Mouse (Mus musculus): Measurements from ENCODE around the gene Slc22a16. TPM values are rescaled to one million over a fixed set of nuclear protein-coding genes. Genes with fewer than 3 reads are reported as not detected.
"Not testable (repeated sequence)": the region's sequence is repeated elsewhere in the genome, so short reads cannot be mapped to it uniquely, and the experiment has no call there.

Gene Slc22a16
- total RNA-seq (2021), result not detected

DNA sequence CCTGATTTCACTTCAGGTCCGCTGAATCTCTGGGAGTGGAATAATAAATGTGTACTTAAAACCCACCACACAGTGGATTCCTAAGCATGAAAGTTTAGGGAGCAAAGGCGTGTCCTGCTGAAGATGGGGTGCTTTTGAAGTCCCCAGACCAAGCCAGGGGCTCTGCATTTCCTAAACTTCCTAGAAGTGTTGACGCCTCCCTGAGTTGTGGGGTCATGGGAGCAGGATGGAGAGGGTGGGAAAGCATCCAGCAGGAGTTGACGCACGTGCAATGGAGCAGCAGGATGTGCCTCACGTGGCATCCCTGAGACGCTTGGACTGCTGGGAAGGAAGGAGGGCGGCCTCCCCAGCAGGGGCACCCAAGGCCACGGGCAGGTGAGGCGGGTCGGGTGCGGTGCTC, at the start of gene Slc22a16:
Slc22a16 (plus strand) TSS at position 301 of the 400 bp plus-strand sequence.
- DNase-seq, result no peak

DNA sequence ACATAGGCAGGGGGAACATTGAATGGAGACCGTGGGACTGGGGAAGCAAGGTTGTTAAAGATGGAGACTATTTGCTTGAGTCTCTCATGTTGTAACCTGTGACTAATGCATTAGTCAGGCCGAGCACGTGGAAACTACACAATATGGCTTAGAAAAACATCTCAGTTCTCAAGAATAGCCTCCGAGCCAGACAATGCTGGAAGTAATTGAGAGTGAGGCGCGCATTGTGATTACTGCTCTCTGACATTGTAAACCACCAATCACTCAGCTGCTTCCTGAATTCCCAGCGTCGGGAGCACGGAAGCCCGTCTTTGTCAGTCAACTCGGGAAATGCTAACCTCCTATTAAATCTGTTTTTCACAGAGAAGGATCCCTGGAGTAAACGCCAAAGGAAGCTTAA, 48.6 kb upstream of the Slc22a16 start:
- no peak for DNase-seq

DNA sequence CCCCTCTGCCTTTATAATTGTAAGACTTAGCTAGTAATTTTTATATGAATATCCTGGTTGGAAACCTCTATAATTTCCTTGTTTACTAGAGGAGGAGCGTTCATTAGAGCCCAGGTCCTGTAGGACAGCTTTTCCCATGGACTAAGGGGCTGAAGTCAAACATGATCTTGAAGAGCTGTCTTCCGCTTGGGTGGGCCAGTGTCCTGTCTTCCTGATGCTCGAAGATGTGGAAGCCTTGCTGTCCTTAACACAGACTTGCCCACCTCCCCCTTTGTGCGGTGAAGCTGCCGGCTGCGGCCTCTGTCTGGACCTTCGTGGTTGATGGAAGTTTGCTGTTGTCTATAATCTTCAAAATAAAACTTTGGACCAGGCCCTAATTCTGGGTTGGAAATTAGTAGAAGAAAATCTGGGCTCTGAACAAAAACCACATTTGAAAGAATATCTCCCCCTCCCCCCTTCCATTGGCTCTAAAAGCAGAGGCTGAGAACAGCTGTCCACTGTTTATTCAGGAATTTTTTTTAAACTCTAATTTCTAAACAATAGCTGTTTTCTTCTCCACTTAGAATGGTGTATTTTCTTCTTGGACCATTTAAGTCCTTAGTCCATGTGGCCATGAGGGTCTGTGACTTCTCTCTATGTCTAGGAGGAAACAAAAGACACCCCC, 46.7 kb upstream of the Slc22a16 start:
- DNase-seq, result no peak

DNA sequence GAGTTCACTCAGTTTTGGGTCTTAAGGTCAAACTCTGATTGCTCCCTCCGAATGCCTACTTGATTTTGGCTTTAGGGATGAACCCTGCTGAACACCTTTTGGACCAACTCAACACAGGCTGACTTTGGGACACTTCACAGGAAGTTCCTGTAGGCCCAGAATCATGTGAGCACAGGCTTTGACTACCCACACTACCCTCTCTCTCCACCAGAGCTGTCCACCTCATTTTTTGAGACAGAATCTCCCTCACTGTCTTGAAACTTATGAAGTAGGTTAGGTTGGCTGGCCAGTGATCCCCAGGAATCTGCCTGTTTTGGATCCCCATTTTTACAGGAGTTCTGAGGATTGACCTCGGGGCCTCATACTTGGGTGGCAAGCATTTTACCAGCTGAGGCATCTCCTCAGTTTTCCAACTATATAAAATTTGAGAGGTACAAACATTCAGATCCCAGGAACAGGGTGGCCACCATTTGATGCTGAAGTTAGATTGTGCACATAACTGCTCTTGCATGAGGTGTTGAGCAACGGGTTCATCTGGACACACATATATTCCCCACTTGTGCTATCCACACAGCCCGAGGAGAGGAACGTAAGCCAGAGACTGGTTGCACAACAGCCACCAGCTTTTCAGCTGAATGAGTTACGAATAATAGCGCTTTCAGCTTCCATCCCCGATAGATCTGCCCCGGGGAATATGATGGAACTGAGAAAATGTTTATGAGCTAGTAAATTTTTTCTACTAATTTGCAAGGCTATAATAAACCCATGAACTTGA, 45.9 kb upstream of the Slc22a16 start:
- DNase-seq, result no peak

DNA sequence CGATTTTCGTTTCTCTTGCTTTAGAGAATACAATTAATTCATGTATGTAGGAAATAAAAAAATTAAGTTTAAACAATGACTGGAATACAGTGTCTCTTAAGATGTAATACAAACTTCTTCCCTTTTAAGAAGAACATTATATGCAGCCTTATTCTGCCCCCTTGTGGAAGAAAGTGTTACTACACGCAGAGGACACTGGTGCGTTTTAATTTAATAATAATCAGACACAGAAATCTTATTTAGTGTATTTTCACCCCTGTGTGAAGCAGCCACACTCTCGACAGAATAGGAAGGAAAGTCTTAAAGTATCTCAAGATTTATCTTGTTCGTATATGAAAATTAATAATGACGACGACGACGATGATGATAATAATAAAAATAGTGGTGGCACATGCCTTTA, 45.1 kb upstream of the Slc22a16 start:
- no peak for DNase-seq

DNA sequence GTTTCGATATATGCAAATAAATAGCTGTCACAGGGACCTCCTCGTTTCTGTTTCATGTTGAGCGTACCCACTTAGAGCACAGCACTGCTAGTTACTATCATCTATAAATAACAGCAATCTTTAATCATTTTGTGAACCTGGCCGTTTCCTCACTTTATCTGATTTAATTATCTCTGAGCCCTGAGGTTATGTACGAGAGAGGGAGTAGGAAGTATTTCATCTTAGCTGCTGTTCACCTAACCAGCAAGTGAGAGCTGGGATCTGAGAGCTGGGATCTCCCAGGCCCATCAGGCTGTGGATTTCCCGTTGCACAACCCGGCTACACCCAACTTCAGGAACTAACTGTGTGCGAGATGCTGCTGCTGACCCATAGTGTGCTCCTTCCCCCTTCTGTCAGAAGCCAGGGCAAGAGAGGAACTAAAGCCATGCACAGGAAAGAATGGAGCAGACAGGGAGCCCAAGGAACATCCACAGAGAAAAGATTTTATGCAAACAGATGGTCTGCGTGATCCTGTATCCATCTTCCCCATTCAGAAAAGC, 44.5 kb upstream of the Slc22a16 start:
- no peak for DNase-seq

DNA sequence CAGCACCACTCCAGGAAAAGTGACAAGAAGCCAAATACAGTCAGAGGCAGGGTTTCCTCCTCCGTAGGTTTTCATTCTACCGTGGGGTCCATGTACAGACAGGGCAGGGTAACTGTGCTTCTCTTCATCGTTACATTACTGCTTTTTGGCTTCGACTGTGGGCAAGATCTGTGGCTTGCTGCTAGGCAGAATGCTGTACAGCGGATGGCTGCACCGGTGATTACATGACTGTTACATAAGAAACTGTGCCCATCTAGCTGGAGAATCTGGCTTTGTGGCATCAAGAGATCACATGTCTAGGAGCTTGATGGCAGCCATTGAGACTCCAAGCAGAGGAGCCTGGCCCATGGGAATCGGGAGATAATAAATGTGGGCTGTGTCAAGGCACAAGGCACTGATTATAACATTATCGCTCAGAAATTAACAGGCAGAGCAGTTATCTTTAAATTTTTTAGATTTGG, 43.8 kb upstream of the Slc22a16 start:
- DNase-seq, result no peak

DNA sequence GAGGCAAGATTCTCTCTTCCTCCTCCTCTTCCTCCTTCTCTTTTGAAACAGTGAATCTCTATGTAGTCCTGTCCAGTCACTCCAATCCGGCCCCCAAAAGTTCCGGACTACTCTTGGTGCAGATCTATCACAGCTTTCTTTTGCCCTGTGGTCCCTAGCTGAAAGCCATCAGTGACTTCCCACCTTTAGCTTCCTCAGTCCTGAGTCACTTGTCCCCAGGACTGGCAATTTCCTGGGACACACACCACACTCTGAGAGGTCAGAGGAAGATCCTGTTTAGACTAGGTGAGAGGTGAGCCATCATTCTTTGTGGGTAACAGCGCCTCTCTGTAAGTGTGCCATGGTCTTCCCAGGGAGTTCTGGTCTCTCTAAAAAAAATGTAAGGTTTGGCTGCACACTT, 43.1 kb upstream of the Slc22a16 start:
- no peak for DNase-seq

DNA sequence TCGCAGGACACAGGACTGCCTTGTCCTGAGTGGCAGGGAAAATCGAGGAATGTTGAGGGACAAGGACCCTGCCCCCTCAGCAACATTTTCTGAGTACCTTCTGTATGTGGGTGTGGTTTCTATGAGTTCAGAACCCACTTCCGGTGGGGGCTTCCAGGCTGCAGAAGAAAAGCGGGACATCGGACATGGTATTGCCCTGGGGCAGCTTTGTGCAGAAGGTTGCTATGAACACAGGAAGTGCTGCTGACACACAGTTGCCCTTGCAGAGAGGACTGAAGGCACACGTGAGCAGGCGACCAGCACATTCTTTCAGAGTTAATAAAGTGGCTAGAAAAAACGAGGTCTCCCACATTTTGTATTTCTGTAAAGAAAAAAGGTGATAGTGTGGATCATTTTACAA, 42.6 kb upstream of the Slc22a16 start:
- no peak for DNase-seq

DNA sequence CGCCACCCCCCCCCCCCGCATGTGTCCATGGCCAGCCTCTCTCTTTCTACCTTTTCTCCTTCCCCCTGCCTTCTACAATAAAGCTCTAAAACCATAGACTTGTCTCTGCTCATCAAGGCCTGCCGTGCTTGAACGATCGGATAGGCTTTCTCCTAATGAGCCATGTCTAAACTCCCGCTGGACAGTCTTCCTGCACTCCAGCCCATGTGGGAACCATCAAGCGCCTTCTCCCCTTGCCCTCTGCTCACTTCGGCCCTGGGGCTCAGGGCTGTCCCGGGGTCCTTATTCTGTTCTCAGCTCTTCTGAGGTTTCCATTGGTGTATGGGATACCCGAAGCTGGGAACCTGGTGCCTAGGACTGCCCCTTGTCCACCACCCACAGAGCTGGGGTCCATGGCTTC, 41.5 kb upstream of the Slc22a16 start:
- DNase-seq, result no peak

DNA sequence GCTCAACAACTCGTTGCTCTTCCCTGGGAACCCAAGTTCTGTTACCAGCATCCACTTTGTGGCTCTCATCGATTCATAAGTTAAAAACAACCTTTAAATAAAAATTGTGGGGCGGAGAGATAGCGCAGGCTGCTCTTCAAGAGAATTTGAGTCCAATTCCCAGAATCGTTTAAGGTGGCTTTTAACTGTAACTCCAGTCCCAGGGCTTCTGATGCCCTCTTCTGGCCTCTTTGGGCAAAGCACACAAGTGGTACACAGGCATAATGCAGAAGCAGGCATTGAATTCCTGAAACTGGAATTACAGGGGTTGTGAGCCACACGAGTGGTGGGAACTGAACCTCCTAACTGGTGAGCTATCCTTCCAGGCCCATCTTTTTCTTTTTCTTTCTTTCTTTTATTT, 40.5 kb upstream of the Slc22a16 start:
- DNase-seq, result no peak

DNA sequence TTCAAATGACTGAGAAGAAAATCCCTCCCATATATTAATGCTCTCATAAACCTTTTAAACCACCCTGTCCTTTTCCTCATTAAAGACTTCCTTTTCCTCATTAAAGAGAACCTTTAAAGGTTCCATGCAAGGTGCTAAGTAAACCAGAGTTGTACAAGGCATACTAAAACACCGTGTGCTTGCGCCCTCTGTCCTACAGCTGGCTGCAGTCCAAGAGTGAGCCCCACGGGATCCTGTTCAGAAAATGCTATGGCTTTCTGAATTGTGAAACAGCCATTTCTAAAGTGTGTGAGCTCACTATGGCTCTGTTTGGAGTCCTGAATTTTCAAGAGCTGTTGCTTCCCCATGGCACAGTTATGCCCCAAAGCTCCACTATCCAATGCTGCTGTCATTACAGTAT, 39.5 kb upstream of the Slc22a16 start:
- DNase-seq, result no peak

DNA sequence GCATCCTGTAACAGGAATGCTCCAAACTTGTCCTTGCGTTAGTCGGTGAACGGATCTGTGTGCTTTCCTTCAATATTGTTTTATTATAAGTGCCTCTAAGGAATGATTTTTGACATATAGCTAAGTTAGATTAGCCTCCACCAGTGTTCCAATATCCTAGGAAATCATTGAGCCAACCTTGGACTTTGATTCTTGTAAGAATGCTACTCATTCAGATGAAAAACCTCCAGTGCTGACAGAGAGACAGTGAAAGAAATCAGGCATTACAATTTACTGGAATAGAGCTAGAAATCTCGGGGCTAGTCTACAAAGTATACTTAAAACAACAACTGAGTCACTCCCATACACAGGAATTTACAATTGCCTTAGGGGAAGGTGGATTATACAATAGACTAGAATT, 37.5 kb upstream of the Slc22a16 start:
- DNase-seq, result not testable (repeated sequence)

DNA sequence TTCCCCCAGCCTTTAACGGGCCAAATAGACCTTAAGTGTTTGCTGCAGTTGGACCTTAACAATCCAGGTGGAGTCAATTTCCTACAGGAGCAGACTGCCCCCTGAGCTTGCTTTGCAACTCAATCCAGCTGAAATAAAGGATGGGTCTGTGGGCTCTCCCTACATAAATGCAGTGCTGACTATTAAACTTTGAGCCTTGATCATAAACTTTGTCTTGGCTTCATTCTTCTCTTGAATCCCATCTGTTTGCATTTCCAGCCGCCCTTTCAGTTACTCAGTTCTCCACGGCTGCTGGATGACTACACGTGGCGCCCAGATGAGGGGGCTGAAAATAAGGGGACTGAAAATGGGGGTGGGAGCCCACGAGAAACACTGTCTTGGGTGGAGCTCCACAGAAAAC, 28.8 kb upstream of the Slc22a16 start:
- no peak for DNase-seq

DNA sequence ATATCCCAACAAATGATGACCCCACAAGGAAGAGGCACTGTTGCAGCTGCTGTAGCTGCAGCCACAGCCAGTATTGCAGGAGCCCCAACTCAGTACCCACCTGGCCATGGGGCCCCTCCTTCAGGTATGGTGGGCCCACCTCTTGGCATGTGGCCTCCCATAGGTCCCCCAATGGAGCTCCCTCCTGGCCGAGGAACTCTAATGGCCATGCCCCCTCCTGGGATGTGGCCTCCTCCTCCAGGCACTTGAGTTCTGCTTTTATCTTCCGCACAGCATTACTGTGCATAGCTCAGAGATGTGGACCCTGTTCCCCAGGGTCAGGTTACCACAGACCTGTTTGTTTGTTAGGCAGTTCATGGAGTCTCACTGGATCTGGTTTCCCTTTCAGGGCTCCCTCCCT, 20.8 kb upstream of the Slc22a16 start:
- no peak for DNase-seq

DNA sequence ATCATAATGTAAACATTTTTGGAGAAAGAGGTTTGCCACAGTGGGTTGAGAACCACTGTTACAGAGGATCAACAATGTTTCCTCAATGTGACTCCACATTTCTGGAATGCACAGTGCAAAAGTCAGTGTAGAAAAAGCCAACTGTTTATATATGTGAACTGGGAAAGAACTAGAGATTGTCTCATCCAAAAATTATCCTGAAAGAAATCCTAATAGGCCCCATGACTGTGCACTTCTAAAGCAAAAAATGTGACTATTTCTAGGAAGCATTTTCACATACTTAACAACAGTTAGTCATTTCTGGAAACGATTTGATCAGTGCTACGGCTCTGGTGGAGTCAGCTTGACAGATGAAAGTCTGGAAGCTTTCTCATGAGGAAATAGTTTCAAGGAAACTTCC, 18.3 kb upstream of the Slc22a16 start:
- no peak for DNase-seq

DNA sequence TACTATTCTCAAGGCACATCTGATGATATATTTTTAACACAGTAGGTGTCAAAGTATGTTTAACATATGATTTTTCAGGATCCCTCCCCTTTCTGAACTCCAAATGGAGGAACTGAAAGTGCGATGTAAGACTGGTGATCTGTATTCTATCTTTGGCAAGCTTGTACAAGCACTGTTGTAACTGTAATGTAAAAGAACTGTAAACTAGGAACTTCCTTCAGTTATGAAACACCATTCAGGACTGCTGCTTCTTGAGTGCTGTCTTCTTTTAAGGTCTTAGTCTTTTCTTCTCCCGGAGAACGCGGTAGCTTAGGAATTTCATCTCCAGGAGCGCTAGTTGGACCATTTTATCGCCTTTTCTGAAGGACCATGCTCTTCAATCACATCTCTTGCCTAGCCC, 4.4 kb upstream of the Slc22a16 start:
- not testable (repeated sequence) for DNase-seq

DNA sequence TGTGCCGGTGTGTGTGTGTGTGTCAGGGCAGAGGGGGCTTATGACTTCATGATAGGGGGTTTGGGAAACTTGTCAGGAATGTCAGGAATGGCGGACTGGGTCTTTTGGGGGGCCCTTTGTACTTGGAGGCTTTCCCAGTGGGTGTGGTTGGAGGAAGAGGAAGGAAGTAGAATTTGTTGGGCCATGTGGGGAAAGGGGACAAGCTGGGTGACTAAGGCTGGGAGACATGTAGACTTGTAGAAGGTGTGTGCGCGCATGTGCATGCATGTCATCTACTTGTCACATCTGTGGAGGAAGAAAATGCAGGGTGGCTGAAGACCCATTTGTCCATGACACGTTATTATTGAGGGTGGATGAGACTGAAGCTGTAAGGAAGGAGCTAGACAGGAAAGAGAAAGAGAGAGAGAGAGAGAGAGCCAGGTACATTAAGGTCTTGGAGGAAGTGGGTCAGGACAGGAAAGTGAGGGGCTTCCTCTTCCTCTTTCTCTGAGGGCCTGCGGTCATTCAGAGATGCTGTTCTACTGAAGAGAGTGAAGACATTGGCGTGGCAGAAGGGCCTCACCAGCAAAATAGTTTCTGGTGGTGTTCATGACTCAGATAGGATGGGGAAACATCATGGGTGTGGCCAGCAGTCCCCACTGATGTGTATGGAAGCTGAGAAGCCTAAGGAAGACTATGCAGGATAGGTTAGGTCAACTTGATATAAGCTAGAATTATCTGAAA, 5.9 kb downstream of the Slc22a16 start:
- DNase-seq, result no peak

DNA sequence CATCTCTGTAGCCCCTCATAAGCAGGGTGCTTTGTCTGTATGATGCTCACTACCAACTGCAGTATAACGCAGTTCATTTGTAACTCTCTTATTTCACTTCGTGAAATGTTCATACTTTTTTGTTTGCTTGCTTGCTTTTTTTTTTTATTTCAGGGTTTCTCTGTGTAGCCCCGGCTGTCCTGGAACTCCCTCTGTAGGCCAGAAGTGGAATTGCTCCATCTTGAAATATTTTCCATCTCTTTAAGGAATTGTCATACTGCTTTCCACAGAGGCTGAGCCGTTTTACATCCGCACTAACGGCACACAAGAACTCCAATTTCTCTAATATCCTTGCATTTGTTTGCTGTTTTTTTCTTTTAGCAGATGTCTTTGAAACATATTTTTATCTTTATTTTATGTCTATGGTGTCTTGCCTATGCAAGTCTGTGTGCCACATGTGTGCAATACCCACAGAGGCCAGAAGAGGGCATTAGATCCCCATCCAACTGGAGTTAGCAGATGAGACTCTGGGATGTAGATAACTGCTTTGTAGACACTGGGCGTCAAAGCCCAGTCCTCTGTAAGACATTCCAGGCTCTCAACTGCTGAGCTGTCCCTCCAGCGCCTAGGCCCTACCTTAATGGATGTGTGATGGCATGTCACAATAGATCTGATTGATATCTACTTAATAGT, 13.6 kb downstream of the Slc22a16 start:
- no peak for DNase-seq

DNA sequence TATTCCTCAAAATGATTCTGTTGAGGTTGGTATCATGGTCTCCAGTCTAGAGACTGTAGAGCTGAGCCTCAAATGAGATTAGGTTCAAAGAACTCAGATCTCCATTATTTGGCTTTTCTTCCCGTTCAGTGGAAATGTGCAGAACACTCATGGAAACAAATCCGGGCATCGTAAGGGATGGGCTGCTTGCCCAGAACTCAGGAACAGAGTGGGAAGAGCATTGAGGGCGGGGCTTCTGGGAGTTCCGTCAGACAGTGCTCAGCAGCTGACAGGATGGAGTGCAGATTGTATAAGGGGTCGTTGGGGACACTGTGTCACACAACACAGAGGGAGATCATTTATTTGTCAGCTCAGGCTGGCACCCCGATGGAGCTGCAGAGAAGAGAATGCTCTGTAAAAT, 22.1 kb downstream of the Slc22a16 start:
- peak; percentile 70 to 73 for DNase-seq

DNA sequence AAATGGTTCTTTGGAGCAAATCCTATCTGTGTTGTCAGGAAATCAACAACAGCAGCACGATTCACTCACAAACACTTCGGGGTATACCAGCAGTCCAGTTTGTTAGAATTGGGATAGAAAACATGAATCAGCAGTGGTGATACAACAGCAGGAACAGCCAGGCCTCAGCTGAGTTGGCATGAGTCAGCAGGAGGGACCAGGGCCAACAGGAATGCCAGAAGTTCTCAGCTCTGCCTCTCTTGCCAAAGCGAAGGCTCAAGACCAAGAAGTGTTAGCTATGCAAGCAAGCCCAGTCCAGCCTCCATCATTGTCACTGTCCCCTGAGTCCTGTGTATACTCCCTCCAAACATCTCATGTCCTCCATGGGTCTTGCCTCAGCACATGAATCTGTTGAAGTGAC, 27.0 kb downstream of the Slc22a16 start:
- no peak for DNase-seq

DNA sequence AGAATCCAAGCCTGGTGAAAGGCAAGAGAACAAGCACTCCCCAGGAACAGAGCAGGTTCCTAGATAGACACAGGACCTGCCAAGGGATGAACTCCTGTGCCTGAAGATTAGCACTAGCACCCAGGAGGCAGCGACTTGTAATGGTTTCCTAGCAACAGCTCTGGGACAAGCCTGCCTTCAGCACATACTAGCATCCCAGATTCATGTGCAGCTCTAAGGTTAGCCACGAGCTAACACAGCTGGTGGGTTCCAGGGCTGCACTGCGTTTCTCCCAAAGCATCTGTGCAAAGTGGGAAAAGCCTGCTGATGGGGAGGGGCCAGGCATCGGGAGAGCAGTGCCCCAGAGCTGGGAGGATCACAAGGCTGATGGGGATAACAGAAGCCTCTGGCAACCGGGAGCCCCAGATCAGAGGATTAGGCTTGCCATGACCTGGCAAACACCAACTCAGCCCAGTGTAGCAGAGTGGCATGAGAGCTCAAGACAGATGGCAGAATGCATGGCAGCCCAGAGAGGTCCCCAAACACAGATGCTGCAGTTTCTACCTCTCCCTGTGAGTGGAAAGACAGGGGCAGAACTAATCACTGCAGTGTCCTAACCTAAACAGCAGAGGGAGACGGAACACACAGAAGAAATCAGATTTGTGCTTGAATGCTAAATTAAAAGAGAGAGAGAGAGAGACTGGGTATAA, 34.7 kb downstream of the Slc22a16 start:
- DNase-seq, result peak in 1 of 2 experiments; percentile 16

All from layer of hippocampus, postnatal 36 days (tissue).